Mouse (Mus musculus): ENCODE measurements around the gene Fzd10.

- TF ChIP-seq POLR2A (IDR thresholded peaks at IDR 0.05; ENCODE audit: insufficient read length, low read depth) (no peak), POLR2AphosphoS2 (IDR thresholded peaks at IDR 0.05; ENCODE audit: insufficient read length, low read depth) (no peak), MAX (IDR thresholded peaks at IDR 0.05; ENCODE audit: low read depth) (no peak), USF1 (IDR thresholded peaks at IDR 0.05; ENCODE audit: low read depth) (no peak), MYOD1 (IDR thresholded peaks at IDR 0.05; ENCODE audit: control insufficient read depth in 1 of 3, insufficient read length in 2 of 3, low read depth in 2 of 3) (no peak)
These were observed 19.3 kb downstream of the Fzd10 start for GRCm38 (mm10) chr5:128619987-128620386.

Measured in myocyte (in vitro differentiated cells).